Mouse (Mus musculus): Measurements from ENCODE around the gene Spa17.

Spa17 gene

GRCm38 (mm10) chr9:37613182-37613910 lies at the start of gene Spa17:
Gene Spa17, minus strand, starts transcription at chr9:37613722.
- peak; percentile 83 for DNase-seq (ENCODE audit: low spot score)

DNA sequence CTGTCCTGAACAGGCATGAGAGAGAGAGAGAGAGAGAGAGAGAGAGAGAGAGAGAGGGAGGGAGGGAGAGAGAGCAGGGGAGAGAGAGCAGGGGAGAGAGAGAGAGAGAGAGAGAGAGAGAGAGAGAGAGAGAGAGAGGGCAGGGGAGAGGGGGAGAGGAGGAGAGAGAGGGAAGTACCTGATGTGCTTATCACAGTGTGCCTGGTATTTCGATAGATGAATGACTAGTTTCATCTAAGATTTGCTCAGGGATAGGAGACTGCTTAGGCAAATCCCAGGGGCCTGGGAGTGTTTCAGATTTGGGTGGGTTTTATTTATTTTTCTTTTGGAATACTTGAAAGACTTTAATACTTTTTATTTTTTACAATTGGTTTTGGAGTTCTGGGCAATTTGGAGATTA lies 49.7 kb upstream of the Spa17 start:
- no peak for DNase-seq (ENCODE audit: low spot score)

GRCm38 (mm10) chr9:37659413-37659812 lies 45.9 kb upstream of the Spa17 start:
- DNase-seq (ENCODE audit: low spot score): no peak

DNA sequence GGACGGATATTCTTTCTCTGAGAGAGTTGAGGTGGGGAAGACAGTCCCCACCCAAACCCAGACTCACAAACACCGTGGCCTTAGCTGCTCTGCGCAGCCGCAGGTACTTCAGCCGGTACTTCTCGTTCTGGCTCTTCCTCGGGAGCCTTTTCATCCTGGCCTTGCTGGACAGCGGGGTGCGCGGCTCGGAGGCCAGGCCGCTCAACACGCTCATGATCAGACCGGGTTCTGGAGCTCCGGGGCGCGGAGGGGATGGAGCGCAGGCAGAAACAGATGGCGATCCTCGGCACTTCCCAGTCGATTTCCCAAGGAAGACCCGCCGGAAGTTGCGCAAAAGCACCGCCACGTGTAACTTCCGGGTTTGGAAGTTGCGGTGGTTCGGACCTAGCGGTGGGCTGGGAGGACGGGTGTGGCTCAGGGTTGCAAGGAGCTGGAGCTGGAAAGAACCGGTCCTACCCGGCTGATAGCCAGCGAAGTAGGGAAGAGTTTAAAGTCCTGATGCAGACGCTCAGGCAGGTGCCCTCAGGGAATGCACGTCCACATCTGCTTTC lies 43.5 kb upstream of the Spa17 start, which contains the start of gene Tbrg1:
Gene Tbrg1, minus strand, starts transcription at position 382 of the 551 bp plus-strand sequence.
- DNase-seq (ENCODE audit: low spot score): peak; percentile 58

- DNase-seq (ENCODE audit: low spot score): no peak
Measured at GRCm38 (mm10) chr9:37656439-37656881, 42.9 kb upstream of the Spa17 start.

- DNase-seq (ENCODE audit: low spot score): no peak
Measured at GRCm38 (mm10) chr9:37655961-37656360, 42.4 kb upstream of the Spa17 start.

GRCm38 (mm10) chr9:37653836-37654235 lies 40.3 kb upstream of the Spa17 start:
- DNase-seq (ENCODE audit: low spot score): no peak

- no peak for DNase-seq (ENCODE audit: low spot score)
Measured at GRCm38 (mm10) chr9:37650639-37651038, 37.1 kb upstream of the Spa17 start.

DNA sequence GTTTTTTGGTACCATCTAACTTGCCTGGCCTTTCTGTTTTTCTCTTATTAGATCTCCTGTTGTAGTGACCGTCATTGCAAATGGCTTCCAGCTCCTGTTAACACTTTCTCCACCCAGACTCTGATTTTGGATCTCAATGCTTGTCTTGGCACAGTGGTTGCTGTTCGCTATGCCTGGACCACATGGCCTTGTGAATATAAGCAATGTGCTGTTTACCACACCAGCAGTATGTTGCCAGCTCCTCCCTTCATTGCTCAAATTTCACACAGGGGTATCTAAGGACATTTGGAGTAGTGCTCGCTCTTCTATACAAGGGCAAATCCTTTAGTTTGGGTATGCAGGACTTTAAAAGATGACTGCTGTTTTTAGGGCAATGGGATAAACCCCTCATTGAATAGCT lies 32.7 kb upstream of the Spa17 start:
- DNase-seq (ENCODE audit: low spot score): no peak

- DNase-seq (ENCODE audit: low spot score): no peak
Measured at GRCm38 (mm10) chr9:37638721-37639120, 25.2 kb upstream of the Spa17 start.

GRCm38 (mm10) chr9:37636800-37637542 lies 23.4 kb upstream of the Spa17 start:
- no peak for DNase-seq (ENCODE audit: low spot score)

GRCm38 (mm10) chr9:37636335-37636734 lies 22.8 kb upstream of the Spa17 start:
- no peak for DNase-seq (ENCODE audit: low spot score)

DNA sequence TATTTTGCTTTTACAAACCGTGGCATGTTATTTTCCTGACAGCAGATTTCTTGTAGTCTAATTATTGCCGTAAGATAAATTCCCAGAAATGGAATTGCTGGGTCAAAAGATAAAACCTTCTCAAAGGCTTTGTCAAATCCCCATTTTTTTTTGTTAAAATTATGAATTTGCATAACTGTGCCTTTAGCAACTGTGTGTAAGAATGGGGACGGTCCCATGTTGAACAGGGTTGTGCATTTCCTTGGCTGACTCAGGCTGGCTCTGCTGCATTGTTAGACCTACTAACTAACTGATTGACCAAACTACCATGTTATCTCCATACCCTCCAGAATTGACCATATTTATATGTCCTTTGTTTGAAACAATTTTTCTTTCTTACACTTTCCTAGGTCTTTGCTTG lies 20.7 kb upstream of the Spa17 start:
- DNase-seq (ENCODE audit: low spot score): no peak

GRCm38 (mm10) chr9:37632305-37632704 lies 18.8 kb upstream of the Spa17 start:
- no peak for DNase-seq (ENCODE audit: low spot score)

DNA sequence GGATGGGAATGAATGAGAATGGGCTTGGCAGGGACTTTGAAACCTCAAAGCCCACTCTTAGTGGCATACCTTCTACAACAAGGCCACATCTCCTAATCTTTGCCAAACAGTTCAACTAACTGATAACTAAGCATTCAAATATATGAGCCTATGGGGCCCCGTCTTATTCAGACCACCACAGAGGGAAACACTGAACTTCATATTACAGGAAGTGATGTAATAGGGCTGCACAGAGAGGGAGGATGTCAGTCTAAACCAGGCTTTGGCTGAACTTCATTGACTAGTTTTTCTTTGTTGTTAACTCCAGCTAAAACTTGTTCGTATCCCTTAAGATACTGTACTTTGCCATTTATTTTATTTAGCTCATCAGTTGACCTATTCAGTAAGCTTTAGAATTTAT lies 16.4 kb upstream of the Spa17 start:
- no peak for DNase-seq (ENCODE audit: low spot score)

- DNase-seq (ENCODE audit: low spot score): no peak
Measured at GRCm38 (mm10) chr9:37628581-37628980, 15.1 kb upstream of the Spa17 start.

- no peak for DNase-seq (ENCODE audit: low spot score)
Measured at GRCm38 (mm10) chr9:37627263-37627662, 13.7 kb upstream of the Spa17 start.

DNA sequence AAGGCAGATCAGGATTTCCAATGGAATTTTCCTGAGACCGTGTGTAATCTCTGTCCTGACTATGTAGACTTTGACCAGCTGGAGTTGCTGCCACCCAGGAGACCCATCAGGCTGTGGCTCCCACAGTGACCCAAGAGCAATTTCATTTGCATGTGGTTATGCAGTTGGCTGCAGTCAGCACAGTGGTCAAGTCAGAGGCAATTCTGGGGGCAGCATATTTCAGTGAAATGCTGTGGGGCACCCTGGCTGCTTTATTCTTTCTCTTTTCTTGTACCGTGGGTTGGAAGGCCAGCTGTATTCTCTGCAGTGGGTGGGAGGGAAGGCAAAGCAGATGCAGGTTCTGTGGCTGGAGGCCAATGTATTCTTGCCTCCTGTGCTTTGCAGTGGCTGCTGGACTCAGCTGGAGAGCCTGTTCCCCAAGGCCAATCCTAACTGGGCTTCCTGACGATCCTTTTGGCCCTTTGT lies 12.6 kb upstream of the Spa17 start:
- no peak for DNase-seq (ENCODE audit: low spot score)

- DNase-seq (ENCODE audit: low spot score): peak; percentile 68
Measured at GRCm38 (mm10) chr9:37625641-37626040, 12.1 kb upstream of the Spa17 start.

DNA sequence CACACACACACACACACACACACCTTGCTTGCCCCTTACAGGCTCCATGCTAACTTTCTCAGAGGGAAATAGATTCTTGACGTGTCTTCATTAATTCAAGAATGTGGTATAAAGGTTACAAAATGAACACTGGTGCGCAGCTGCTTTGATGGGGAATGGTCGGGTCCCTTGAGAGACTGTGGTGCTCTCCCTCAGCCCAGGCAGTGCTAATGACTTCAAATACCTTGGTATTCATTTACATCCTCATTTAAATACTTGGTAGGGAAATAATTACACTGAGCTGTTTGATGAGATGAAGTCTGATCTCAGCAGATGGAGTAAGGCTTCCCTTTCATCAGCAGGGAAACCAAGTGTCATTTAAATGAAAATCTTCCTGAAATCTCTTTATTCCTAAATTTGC lies 11.6 kb upstream of the Spa17 start:
- DNase-seq (ENCODE audit: low spot score): no peak

GRCm38 (mm10) chr9:37624502-37624901 lies 11.0 kb upstream of the Spa17 start:
- DNase-seq (ENCODE audit: low spot score): no peak

- DNase-seq (ENCODE audit: low spot score): no peak
Measured at GRCm38 (mm10) chr9:37623981-37624380, 10.5 kb upstream of the Spa17 start.

DNA sequence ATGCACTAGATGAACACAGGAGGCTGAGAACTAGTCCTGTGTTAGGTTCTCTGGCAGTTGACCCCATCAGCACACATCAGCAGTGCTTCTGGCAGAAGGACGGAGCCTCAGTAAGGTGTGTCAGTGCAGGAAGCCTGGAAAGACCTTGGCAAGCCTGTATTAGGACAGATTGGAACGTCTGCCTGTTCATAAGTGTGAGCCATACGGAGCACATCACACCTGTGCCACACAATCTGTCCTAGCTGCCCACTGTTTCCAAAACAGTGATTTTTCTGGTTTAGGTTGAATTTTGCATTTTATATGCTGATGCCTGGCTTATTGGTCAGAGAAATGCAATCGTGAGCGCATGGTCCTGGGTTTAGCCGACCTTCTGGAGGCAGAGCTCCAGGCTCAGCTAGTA lies 7.8 kb upstream of the Spa17 start:
- no peak for DNase-seq (ENCODE audit: low spot score)
